Mouse (Mus musculus) MEL (cell line): ENCODE measurements at regions not wholly inside any gene's neighbourhood (a gene's known extent, or its start where the extent isn't known, plus 50 kb on each side); places are given as distances from the start of the nearest gene placed in this dataset.

Experiments
- DNase-seq: peaks from one replicate; pipeline ENCODE4 v3.0.0; 2011; ENCODE audit warnings: low read depth, low spot score
- H3K27ac ChIP-seq: 2 replicates; pipeline ENCODE4 v1.5.1; 2012; ENCODE audit warnings: low read depth, mild to moderate bottlenecking, control low read depth, low read length, moderate library complexity; ENCODE audit not compliant: control insufficient read depth
- H3K27me3 ChIP-seq, 2 experiments: fragments of 150-350 bp in 1 of 2; sonication (generic) in 1 of 2; 2 replicates each; pipeline ENCODE4 v1.6.1; 2012; ENCODE audit warnings: low read length in 2 of 2, mild to moderate bottlenecking in 2 of 2, improper control_type of control experiment in 1 of 2, moderate library complexity in 1 of 2; ENCODE audit not compliant: insufficient read depth in 2 of 2, control insufficient read depth in 1 of 2
- H3K36me3 ChIP-seq, 2 experiments: 2 replicates each; pipeline ENCODE4 v1.6.1; 2012 to 2014; ENCODE audit warnings: low read length in 2 of 2, improper control_type of control experiment in 1 of 2, inconsistent platforms in 1 of 2, mild to moderate bottlenecking in 1 of 2; ENCODE audit not compliant: insufficient read depth in 2 of 2, control insufficient read depth in 1 of 2
- H3K4me1 ChIP-seq, 2 experiments: fragments of 150-350 bp in 1 of 2; sonication (generic) in 1 of 2; 2 replicates each; pipeline ENCODE4 v1.6.1; 2012; ENCODE audit warnings: low read length in 2 of 2, improper control_type of control experiment in 1 of 2, mild to moderate bottlenecking in 1 of 2; ENCODE audit not compliant: insufficient read depth in 2 of 2, control insufficient read depth in 1 of 2
- H3K4me3 ChIP-seq, 2 experiments: fragments of 150-350 bp in 1 of 2; sonication (generic) in 1 of 2; 2 replicates each; pipeline ENCODE4 v1.5.1; 2012; ENCODE audit warnings: low read depth in 2 of 2, low read length in 2 of 2, mild to moderate bottlenecking in 2 of 2, moderate library complexity in 2 of 2, control low read depth in 1 of 2, improper control_type of control experiment in 1 of 2; ENCODE audit not compliant: control insufficient read depth in 1 of 2, insufficient read depth in 1 of 2
- H3K79me2 ChIP-seq: 2 replicates; pipeline ENCODE4 v1.6.1; 2012; ENCODE audit warnings: mild to moderate bottlenecking, low read length, moderate library complexity; ENCODE audit not compliant: control insufficient read depth, poor library complexity, insufficient read depth
- H3K9ac ChIP-seq: 2 replicates; pipeline ENCODE4 v1.6.1; 2012; ENCODE audit warnings: low read depth, mild to moderate bottlenecking, control low read depth, low read length, moderate library complexity; ENCODE audit not compliant: control insufficient read depth, poor library complexity, severe bottlenecking
- H3K9me3 ChIP-seq: fragments of 150-350 bp; sonication (generic); replicated peaks from 2 replicates; pipeline ENCODE4 v1.6.1; 2012; ENCODE audit warnings: mild to moderate bottlenecking, low read length, improper control_type of control experiment, moderate library complexity; ENCODE audit not compliant: insufficient read depth
- BHLHE40 ChIP-seq: IDR thresholded peaks from 2 replicates; pipeline ENCODE4 v1.6.1; 2012; ENCODE audit warnings: low read depth, mild to moderate bottlenecking, inconsistent platforms, low read length, improper control_type of control experiment, borderline replicate concordance
- CHD1 ChIP-seq: IDR thresholded peaks from 2 replicates; pipeline ENCODE4 v1.6.1; 2012; ENCODE audit warnings: low read depth, mild to moderate bottlenecking, inconsistent platforms, low read length, improper control_type of control experiment
- CTCF ChIP-seq, 3 experiments: IDR thresholded peaks in 2 of 3; conservative IDR thresholded peaks in 1 of 3; 2 replicates each; pipeline ENCODE4 v1.5.1; 2011 to 2012; ENCODE audit warnings: low read length in 3 of 3, low read depth in 2 of 3, mild to moderate bottlenecking in 2 of 3, improper control_type of control experiment in 1 of 3, inconsistent platforms in 1 of 3, mixed read lengths in 1 of 3, moderate library complexity in 1 of 3; ENCODE audit not compliant: control insufficient read depth in 1 of 3, insufficient read depth in 1 of 3, poor library complexity in 1 of 3, severe bottlenecking in 1 of 3
- EP300 ChIP-seq, 2 experiments: IDR thresholded peaks; 2 replicates each; pipeline ENCODE4 v1.6.1; 2011; ENCODE audit warnings: improper control_type of control experiment in 2 of 2, low read length in 2 of 2, low read depth in 1 of 2, mild to moderate bottlenecking in 1 of 2
- ETS1 ChIP-seq: IDR thresholded peaks from 2 replicates; pipeline ENCODE4 v1.6.1; 2012; ENCODE audit warnings: low read depth, mild to moderate bottlenecking, inconsistent platforms, low read length, improper control_type of control experiment, moderate library complexity
- HCFC1 ChIP-seq: IDR thresholded peaks from 2 replicates; pipeline ENCODE4 v1.6.1; 2012; ENCODE audit warnings: low read depth, mild to moderate bottlenecking, inconsistent platforms, low read length, improper control_type of control experiment, moderate library complexity
- KAT2A ChIP-seq: conservative IDR thresholded peaks from 2 replicates; pipeline ENCODE4 v1.6.1; 2012; ENCODE audit warnings: low read depth, low read length, improper control_type of control experiment, inconsistent platforms
- MEF2A ChIP-seq: IDR thresholded peaks from 2 replicates; pipeline ENCODE4 v1.6.1; 2014; ENCODE audit warnings: low read depth, mild to moderate bottlenecking, inconsistent platforms, low read length, improper control_type of control experiment; ENCODE audit not compliant: poor library complexity, insufficient replicate concordance, severe bottlenecking; ENCODE audit errors: extremely low read depth
- MXI1 ChIP-seq: IDR thresholded peaks from 2 replicates; pipeline ENCODE4 v1.6.1; 2011; ENCODE audit warnings: mild to moderate bottlenecking, low read depth, low read length, improper control_type of control experiment
- MYC ChIP-seq: IDR thresholded peaks from 2 replicates; pipeline ENCODE4 v1.6.1; 2011; ENCODE audit warnings: low read depth, mild to moderate bottlenecking, low read length, improper control_type of control experiment, moderate library complexity
- RAD21 ChIP-seq: IDR thresholded peaks from 2 replicates; pipeline ENCODE4 v1.6.1; 2011; ENCODE audit warnings: mild to moderate bottlenecking, low read depth, low read length, improper control_type of control experiment
- SMC3 ChIP-seq: IDR thresholded peaks from 2 replicates; pipeline ENCODE4 v1.6.1; 2011; ENCODE audit warnings: low read depth, low read length, improper control_type of control experiment
- TAL1 ChIP-seq: IDR thresholded peaks from 2 replicates; pipeline ENCODE4 v1.6.1; 2012; ENCODE audit warnings: mild to moderate bottlenecking, inconsistent platforms, low read length, moderate library complexity, mixed read lengths
- UBTF ChIP-seq: IDR thresholded peaks from 2 replicates; pipeline ENCODE4 v1.6.1; 2012; ENCODE audit warnings: low read depth, mild to moderate bottlenecking, inconsistent platforms, low read length, improper control_type of control experiment, moderate library complexity, borderline replicate concordance; ENCODE audit not compliant: insufficient read depth

GRCm38 (mm10) chr13:42374181-42374596 lies 72.9 kb downstream of the Edn1 start:
- Histone ChIP-seq H3K36me3 (no peaks in the 10 kb centered on the region), H3K27me3 (no peaks in the 10 kb centered on the region), H3K4me3 (no peak overlapping the region), H3K4me1 (no peaks in the 10 kb centered on the region), H3K79me2 (no peaks in the 10 kb centered on the region), H3K27ac (no peak overlapping the region), H3K9me3 (no peaks in the 10 kb centered on the region), H3K9ac (no peak overlapping the region)
- no peak for DNase-seq
- TF ChIP-seq MEF2A (no peak), SMC3 (no peak), UBTF (no peak), EP300 (IDR thresholded peaks at IDR 0.05; ENCODE audit: low read depth in 1 of 2, low read length in 2 of 2) (no peak), MXI1 (no peak), CTCF (IDR thresholded peaks at IDR 0.05 in 2 of 3, conservative IDR thresholded peaks at IDR 0.05 in 1 of 3; ENCODE audit: control insufficient read depth in 1 of 3, insufficient read depth in 1 of 3, low read depth in 2 of 3, low read length in 3 of 3, poor library complexity in 1 of 3, severe bottlenecking in 1 of 3) (no peak), MYC (no peak), CHD1 (no peak), KAT2A (no peak), BHLHE40 (no peak), TAL1 (no peak), RAD21 (no peak)

- DNase-seq, result no peak
- no peak overlapping the region for H3K27ac ChIP-seq
- no peaks in the 10 kb centered on the region for H3K4me1 ChIP-seq
- H3K9me3 ChIP-seq, result no peaks in the 10 kb centered on the region
- no peaks in the 10 kb centered on the region for H3K27me3 ChIP-seq
- no peak for TF ChIP-seq HCFC1
- no peak overlapping the region for H3K9ac ChIP-seq
- no peaks in the 10 kb centered on the region for H3K36me3 ChIP-seq
- no peak overlapping the region for H3K4me3 ChIP-seq
- no peaks in the 10 kb centered on the region for H3K79me2 ChIP-seq
Observed at GRCm38 (mm10) chr13:42379675-42380074, 78.4 kb downstream of the Edn1 start.

- no peak for DNase-seq
- no peaks in the 10 kb centered on the region for H3K36me3 ChIP-seq
- TF ChIP-seq RAD21 (no peak), ETS1 (no peak), CHD1 (no peak)
- H3K9me3 ChIP-seq, result no peaks in the 10 kb centered on the region
- H3K27ac ChIP-seq, result no peak overlapping the region
- no peaks in the 10 kb centered on the region for H3K4me1 ChIP-seq
- no peak overlapping the region for H3K4me3 ChIP-seq
- no peak overlapping the region for H3K9ac ChIP-seq
- no peaks in the 10 kb centered on the region for H3K79me2 ChIP-seq
- H3K27me3 ChIP-seq, result no peaks in the 10 kb centered on the region
Observed at GRCm38 (mm10) chr13:42383099-42383498, 81.8 kb downstream of the Edn1 start.
